Mouse (Mus musculus): ENCODE data around the gene Mms19. TPM values are rescaled to one million over a fixed set of nuclear protein-coding genes. Genes with fewer than 3 reads are reported as not detected.

Mms19 gene
- total RNA-seq, 1 experiment: 59.6 TPM

DNA sequence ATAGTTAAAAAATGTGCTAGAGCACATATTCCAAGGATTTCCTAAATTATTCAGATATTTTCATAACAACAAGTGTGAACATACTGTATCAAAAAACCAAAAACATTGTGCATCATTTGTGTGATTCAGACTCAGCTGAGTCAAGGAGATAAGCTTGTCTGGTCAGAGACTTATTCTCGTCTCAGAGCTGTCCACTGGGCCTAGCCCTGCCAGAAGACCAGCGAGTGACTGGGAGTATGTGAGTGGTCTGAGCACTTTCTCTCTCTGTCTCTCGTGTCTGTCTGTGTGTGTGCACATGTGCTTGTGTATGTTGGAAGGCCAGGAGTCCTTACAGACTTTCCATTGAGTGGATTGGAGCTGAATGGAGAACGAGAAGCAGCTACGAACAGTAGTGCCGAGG lies 34.0 kb upstream of the Mms19 start:
- TF ChIP-seq HCFC1 (IDR thresholded peaks at IDR 0.05; ENCODE audit: borderline replicate concordance, insufficient read depth, low read length): no peak
- no peak for TF ChIP-seq CHD2 (IDR thresholded peaks at IDR 0.05; ENCODE audit: low read depth, low read length)
- no peak for TF ChIP-seq ZNF384 (IDR thresholded peaks at IDR 0.05; ENCODE audit: low read depth, low read length)
- TF ChIP-seq ZC3H11A (IDR thresholded peaks at IDR 0.05; ENCODE audit: borderline replicate concordance, low read depth, low read length): no peak
- no peak for TF ChIP-seq MAFK (IDR thresholded peaks at IDR 0.05; ENCODE audit: insufficient read depth, low read depth, low read length)

DNA sequence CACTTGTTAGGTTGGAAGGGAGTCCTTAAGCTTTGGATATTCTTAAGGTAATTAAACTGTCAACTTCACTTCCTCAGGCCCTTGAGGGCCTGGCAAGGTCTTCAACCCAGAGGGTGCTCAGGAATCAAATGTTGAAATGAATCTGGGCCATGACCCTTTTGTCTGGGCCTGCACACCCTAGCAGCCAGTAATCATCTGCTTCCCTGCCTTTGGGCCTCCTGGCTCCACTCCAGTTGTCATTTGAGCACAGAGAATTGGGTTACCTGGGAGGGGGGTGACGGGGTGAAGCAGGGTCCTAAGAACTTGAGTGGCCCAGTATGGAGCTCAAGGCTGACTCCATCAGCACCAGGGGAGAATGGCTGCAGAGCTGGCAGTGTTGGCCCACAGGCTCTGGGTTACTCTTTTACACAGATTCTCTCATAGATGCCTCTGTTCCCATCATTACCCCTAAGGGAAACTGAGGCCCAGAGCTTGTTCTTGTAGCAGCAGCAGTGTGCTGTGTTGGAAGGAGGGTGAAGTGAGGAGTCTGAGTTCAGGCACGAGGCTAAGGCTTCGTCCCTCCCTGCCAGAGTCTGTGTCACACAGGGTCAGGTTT lies 33.4 kb upstream of the Mms19 start:
- Histone ChIP-seq H3K4me1 (ENCODE audit: control insufficient read depth in 2 of 2, insufficient read depth in 2 of 2, low read length in 2 of 2, poor library complexity in 1 of 2) (peaks cover 0 to 11% of the 10 kb centered on the region in 2 experiments; a peak in 2 of 4 replicates), H3K9ac (ENCODE audit: insufficient read depth, low read depth, low read length, poor library complexity, severe bottlenecking) (no peak overlapping the region), H3K4me3 (ENCODE audit: insufficient read depth in 1 of 2, low read depth in 1 of 2, low read length in 2 of 2, poor library complexity in 1 of 2, severe bottlenecking in 1 of 2) (no peak overlapping the region), H3K36me3 (ENCODE audit: control insufficient read depth, insufficient read depth, low read length, poor library complexity, severe bottlenecking) (peaks cover 3% of the 10 kb centered on the region; the same call in 1 of the 2 replicates), H3K9me3 (ENCODE audit: control insufficient read depth, insufficient read depth, low read depth, low read length) (no peaks in the 10 kb centered on the region), H3K27ac (ENCODE audit: insufficient read depth, low read depth, low read length, poor library complexity, severe bottlenecking) (no peak overlapping the region)
- DNase-seq (ENCODE audit: low read depth, low spot score): no peak
- TF ChIP-seq CHD2 (IDR thresholded peaks at IDR 0.05; ENCODE audit: low read depth, low read length): no peak
- TF ChIP-seq ZNF384 (IDR thresholded peaks at IDR 0.05; ENCODE audit: low read depth, low read length): no peak
- TF ChIP-seq MAFK (IDR thresholded peaks at IDR 0.05; ENCODE audit: insufficient read depth, low read depth, low read length): no peak
- TF ChIP-seq HCFC1 (IDR thresholded peaks at IDR 0.05; ENCODE audit: borderline replicate concordance, insufficient read depth, low read length): no peak
- TF ChIP-seq ZC3H11A (IDR thresholded peaks at IDR 0.05; ENCODE audit: borderline replicate concordance, low read depth, low read length): no peak
- in situ Hi-C loops (cut with MboI; ENCODE audit: low sequenced_read_pairs in 2 of 2, unreplicated experiment in 2 of 2): no loop called here

More for the DNA sequence above, 34.0 kb upstream of the Mms19 start:
- Histone ChIP-seq H3K4me3 (ENCODE audit: insufficient read depth in 1 of 2, low read depth in 1 of 2, low read length in 2 of 2, poor library complexity in 1 of 2, severe bottlenecking in 1 of 2) (no peak overlapping the region), H3K9ac (ENCODE audit: insufficient read depth, low read depth, low read length, poor library complexity, severe bottlenecking) (no peak overlapping the region), H3K9me3 (ENCODE audit: control insufficient read depth, insufficient read depth, low read depth, low read length) (no peaks in the 10 kb centered on the region), H3K27ac (ENCODE audit: insufficient read depth, low read depth, low read length, poor library complexity, severe bottlenecking) (no peak overlapping the region), H3K4me1 (ENCODE audit: control insufficient read depth in 2 of 2, insufficient read depth in 2 of 2, low read length in 2 of 2, poor library complexity in 1 of 2) (peaks cover 0 to 11% of the 10 kb centered on the region in 2 experiments; a peak in 2 of 4 replicates), H3K36me3 (ENCODE audit: control insufficient read depth, insufficient read depth, low read length, poor library complexity, severe bottlenecking) (peaks cover 3% of the 10 kb centered on the region; the same call in 1 of the 2 replicates)
- in situ Hi-C loops (cut with MboI; ENCODE audit: low sequenced_read_pairs in 2 of 2, unreplicated experiment in 2 of 2): no loop called here
- no peak for DNase-seq (ENCODE audit: low read depth, low spot score)

DNA sequence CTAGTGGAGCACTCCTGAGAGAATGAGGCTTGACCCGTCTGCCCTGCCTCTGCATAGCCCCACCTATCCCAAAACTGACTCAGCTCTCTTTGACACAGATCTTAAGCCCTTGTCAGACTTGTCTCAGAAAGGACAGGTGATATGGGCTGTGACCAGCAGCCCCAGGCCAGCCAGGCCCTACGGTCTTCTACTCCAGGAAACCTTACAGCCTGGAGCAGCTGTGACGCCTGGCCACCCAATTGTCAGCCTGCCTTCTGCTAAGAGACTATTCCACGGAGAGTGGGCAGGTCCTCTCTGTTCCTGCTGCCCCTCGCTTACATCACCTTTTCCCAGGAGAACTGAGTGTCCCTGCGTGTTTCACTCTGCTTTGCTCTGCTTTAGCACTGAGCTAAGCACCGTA lies 30.2 kb upstream of the Mms19 start:
- no peak overlapping the region for H3K4me3 ChIP-seq (ENCODE audit: insufficient read depth in 1 of 2, low read depth in 1 of 2, low read length in 2 of 2, poor library complexity in 1 of 2, severe bottlenecking in 1 of 2)
- DNase-seq (ENCODE audit: low read depth, low spot score): no peak
- in situ Hi-C loops (cut with MboI; ENCODE audit: low sequenced_read_pairs in 2 of 2, unreplicated experiment in 2 of 2): no loop called here
- no peaks in the 10 kb centered on the region for H3K9me3 ChIP-seq (ENCODE audit: control insufficient read depth, insufficient read depth, low read depth, low read length)
- H3K4me1 ChIP-seq (ENCODE audit: control insufficient read depth in 2 of 2, insufficient read depth in 2 of 2, low read length in 2 of 2, poor library complexity in 1 of 2): peaks cover 3 to 23% of the 10 kb centered on the region in 2 experiments; a peak in 3 of 4 replicates
- TF ChIP-seq HCFC1 (IDR thresholded peaks at IDR 0.05; ENCODE audit: borderline replicate concordance, insufficient read depth, low read length) (no peak), ZC3H11A (IDR thresholded peaks at IDR 0.05; ENCODE audit: borderline replicate concordance, low read depth, low read length) (no peak)
- peaks cover 3% of the 10 kb centered on the region; the same call in 1 of the 2 replicates for H3K36me3 ChIP-seq (ENCODE audit: control insufficient read depth, insufficient read depth, low read length, poor library complexity, severe bottlenecking)
- H3K27ac ChIP-seq (ENCODE audit: insufficient read depth, low read depth, low read length, poor library complexity, severe bottlenecking): no peak overlapping the region
- H3K9ac ChIP-seq (ENCODE audit: insufficient read depth, low read depth, low read length, poor library complexity, severe bottlenecking): no peak overlapping the region

DNA sequence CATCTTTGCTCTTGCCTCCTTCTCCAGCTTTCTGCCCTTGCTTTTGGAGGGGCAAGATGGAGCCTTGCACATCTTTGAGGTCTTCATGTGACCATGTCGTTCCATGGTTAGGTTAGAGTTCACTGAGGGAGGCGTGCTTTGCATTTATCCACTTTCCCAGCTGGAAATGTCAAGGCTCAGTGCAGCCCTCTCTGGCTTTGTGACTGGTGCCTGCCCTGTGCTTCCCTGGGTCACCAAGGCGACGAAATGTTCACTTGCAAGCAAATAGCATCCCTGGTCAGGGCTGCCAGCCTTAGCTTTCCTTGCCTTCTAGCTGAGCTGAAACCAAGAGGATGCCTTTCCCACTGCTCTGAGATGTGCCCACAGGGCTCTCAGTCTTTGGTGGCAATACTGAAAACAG lies 29.5 kb upstream of the Mms19 start:
- no peak for DNase-seq (ENCODE audit: low read depth, low spot score)
- in situ Hi-C loops (cut with MboI; ENCODE audit: low sequenced_read_pairs in 2 of 2, unreplicated experiment in 2 of 2): no loop called here
- H3K9me3 ChIP-seq (ENCODE audit: control insufficient read depth, insufficient read depth, low read depth, low read length): no peaks in the 10 kb centered on the region
- peaks cover 3 to 23% of the 10 kb centered on the region in 2 experiments; a peak in 3 of 4 replicates for H3K4me1 ChIP-seq (ENCODE audit: control insufficient read depth in 2 of 2, insufficient read depth in 2 of 2, low read length in 2 of 2, poor library complexity in 1 of 2)
- no peak overlapping the region for H3K4me3 ChIP-seq (ENCODE audit: insufficient read depth in 1 of 2, low read depth in 1 of 2, low read length in 2 of 2, poor library complexity in 1 of 2, severe bottlenecking in 1 of 2)
- no peak overlapping the region for H3K27ac ChIP-seq (ENCODE audit: insufficient read depth, low read depth, low read length, poor library complexity, severe bottlenecking)
- H3K9ac ChIP-seq (ENCODE audit: insufficient read depth, low read depth, low read length, poor library complexity, severe bottlenecking): no peak overlapping the region
- TF ChIP-seq CHD2 (IDR thresholded peaks at IDR 0.05; ENCODE audit: low read depth, low read length): no peak
- no peak for TF ChIP-seq ZC3H11A (IDR thresholded peaks at IDR 0.05; ENCODE audit: borderline replicate concordance, low read depth, low read length)
- no peak for TF ChIP-seq HCFC1 (IDR thresholded peaks at IDR 0.05; ENCODE audit: borderline replicate concordance, insufficient read depth, low read length)
- H3K36me3 ChIP-seq (ENCODE audit: control insufficient read depth, insufficient read depth, low read length, poor library complexity, severe bottlenecking): peaks cover 3% of the 10 kb centered on the region; the same call in 1 of the 2 replicates
